Comparison of ENCODE assay signal across 9 mouse cellular contexts in genomic region chr9:48744916-48745315, GRCm38 (mm10).
DNase-seq lines count a peak whose midpoint lies in the region; ATAC-seq lines count a peak whose summit lies in the region.
"Had no signal": no experiment of that assay in that cellular context is flagged by ENCODE, and none has a peak within 500 bp of the region (broad histone marks: within the 10 kb centered on the region; RNA-seq: fewer than 3 reads in every experiment).

No protein-coding gene starts in this region.

- peak overlapping the region; percentile 46 for H3K4me3 ChIP-seq in erythroblast, embryonic 14.5 days (replicated peaks)
- no peak overlapping the region for H3K4me3 ChIP-seq in intestine, embryonic 16.5 days (ENCODE audit: low read length)
- H3K4me3 ChIP-seq: myocyte had no signal

- peak; percentile 8 for DNase-seq in c-Kit-negative CD71-positive TER-119-positive erythroid progenitor cells, embryonic 14.5 days (ENCODE audit: low read depth, low spot score)
- peak; percentile 64 to 91 for DNase-seq in kidney, postnatal 36 days
- DNase-seq in right cerebral cortex, adult 2 months (ENCODE audit: low spot score in 2 of 2) = no peak
- DNase-seq in frontal cortex, adult 2 months (ENCODE audit: extremely low spot score in 1 of 2, low spot score in 1 of 2) = no peak

- H3K27ac ChIP-seq in intestine, embryonic 16.5 days (ENCODE audit: low read length) = no peak overlapping the region

- no peak overlapping the region for H3K9ac ChIP-seq in intestine, embryonic 16.5 days (ENCODE audit: low read depth, low read length)

- ATAC-seq in erythroblast, adult 5-6 weeks (replicated peaks; ENCODE audit: low FRiP score, poor library complexity, severe bottlenecking) = no peak
- ATAC-seq in monocyte, adult 5-6 weeks (replicated peaks; ENCODE audit: insufficient number of reproducible peaks, low FRiP score, low TSS enrichment, poor library complexity, severe bottlenecking) = peak; percentile 86
- no peak for ATAC-seq in intestine, embryonic 16.5 days

- H3K9me3 ChIP-seq in erythroblast, embryonic 14.5 days (ENCODE audit: control insufficient read depth, low read length) = no peaks in the 10 kb centered on the region
- no peaks in the 10 kb centered on the region for H3K9me3 ChIP-seq in intestine, embryonic 16.5 days (ENCODE audit: control insufficient read depth, low read length)

- H3K27me3 ChIP-seq in erythroblast, embryonic 14.5 days (ENCODE audit: control insufficient read depth) = no peaks in the 10 kb centered on the region
- H3K27me3 ChIP-seq in intestine, embryonic 16.5 days (replicated peaks; ENCODE audit: control insufficient read depth, insufficient read depth, low read length) = no peaks in the 10 kb centered on the region

- no peak overlapping the region for H3K4me2 ChIP-seq in intestine, embryonic 16.5 days (ENCODE audit: low read depth, low read length)

- H3K36me3 ChIP-seq in erythroblast, embryonic 14.5 days (ENCODE audit: control insufficient read depth) = no peaks in the 10 kb centered on the region
- H3K36me3 ChIP-seq in intestine, embryonic 16.5 days (ENCODE audit: control insufficient read depth, insufficient read depth, low read length) = no peaks in the 10 kb centered on the region

- WGBS in intestine, embryonic 16.5 days = 65% methylated on average over 13 of the region's 13 CpGs

- peaks cover 21% of the 10 kb centered on the region for H3K4me1 ChIP-seq in erythroblast, embryonic 14.5 days (ENCODE audit: control insufficient read depth)
- peaks cover 17% of the 10 kb centered on the region for H3K4me1 ChIP-seq in intestine, embryonic 16.5 days (ENCODE audit: control insufficient read depth, insufficient read depth, low read length)

Comparison
In these comparisons a context has a peak if more than half of its experiments do, and no peak if none do; other contexts are left out.
1. DNase-seq: peak in c-Kit-negative CD71-positive TER-119-positive erythroid progenitor cells, embryonic 14.5 days (single experiment) and kidney, postnatal 36 days (2 of 2); none in right cerebral cortex, adult 2 months (0 of 2) and frontal cortex, adult 2 months (0 of 2).